Mouse (Mus musculus): ENCODE data around the gene Gab1.

Gene Gab1

DNA sequence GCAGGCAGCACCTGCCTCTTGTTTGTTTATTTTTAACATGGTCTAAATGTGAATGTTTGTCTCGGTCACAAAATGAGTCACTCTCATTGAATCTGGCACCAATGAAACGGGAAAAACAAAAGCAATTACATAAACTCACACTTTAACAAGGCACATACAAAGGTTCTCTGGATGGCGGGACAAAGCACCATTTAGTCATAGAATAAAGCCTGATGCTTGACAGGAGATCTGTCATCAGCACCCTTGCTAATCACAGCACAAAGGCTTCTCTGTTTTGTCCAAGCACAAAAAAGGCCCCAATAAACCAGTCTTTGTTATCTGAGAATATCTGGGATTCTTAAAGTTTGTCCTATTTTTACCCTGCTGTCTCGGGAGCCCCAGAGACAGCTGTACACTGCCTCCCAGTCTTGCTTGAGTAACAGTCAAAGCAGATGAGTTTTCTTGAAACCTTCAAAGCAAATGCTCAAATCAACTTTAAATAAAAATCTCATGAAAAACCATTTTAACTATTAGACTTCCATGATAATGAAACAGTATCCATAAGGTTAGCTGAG lies 76.2 kb downstream of the Gab1 start:
- DNase-seq = peak; percentile 83

DNA sequence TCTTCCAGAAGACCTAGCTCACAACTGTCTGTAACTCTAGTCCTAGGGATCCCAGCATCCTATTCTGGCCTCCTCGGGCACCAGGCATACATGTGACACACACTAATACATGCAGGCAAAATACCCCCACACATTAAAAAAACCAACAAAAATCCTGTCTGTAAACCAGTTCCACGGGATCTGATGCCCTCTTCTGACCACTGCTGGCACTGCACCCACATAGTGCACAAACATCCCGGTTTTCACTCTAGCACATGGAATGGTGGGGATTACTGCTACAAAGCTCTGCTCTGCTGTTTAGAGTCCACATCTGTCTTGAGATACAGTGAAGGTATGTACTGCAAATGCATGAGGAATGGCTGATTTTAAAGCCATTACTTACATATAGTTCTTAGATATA lies 81.5 kb downstream of the Gab1 start:
- no peak for DNase-seq

DNA sequence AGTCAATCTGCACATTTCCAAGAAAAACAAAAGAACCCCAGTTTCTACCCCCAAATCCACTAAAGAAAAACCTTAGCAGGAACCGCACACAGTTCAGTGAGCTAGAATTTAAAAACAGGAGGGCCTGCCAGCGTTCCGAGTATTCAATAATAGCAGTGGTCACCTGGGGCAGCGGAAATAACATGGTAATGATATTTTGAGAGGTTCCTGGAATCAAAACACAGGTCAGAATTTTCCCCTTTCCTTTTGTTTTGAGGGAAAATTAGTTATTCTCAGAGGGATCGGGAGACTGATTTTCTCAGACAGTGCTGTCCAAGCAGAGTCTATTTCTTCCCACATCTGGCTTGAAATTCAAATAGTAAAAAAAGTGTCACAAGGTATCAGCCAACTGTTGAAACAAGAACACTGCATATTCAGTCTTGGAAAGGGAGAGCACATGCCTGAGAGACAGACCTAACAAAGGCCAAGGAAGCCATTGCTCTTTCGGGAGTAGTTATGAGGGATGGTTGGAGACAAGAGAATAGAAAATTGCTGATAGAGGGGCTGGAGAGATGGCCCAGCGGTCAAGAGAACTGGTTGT lies 82.0 kb downstream of the Gab1 start:
- no peak for DNase-seq

DNA sequence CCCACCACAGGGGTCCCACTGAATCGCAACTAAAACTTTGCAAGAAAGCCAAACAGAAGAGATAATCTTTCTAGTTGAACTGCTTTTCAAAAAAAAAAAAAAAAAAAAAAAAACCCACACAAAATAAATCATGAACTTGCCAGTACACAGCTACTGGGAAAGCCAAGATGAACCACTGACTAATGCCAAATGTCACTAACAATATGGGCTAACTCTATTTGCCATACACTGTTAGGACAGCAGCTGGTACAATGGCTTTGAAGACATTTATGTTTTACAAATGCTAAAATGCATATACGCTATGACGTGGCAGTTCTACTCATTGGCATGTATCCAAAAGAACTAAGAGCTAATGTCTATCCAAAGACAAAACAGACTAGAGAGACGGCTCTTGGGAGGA lies 84.2 kb downstream of the Gab1 start:
- no peak for DNase-seq

DNA sequence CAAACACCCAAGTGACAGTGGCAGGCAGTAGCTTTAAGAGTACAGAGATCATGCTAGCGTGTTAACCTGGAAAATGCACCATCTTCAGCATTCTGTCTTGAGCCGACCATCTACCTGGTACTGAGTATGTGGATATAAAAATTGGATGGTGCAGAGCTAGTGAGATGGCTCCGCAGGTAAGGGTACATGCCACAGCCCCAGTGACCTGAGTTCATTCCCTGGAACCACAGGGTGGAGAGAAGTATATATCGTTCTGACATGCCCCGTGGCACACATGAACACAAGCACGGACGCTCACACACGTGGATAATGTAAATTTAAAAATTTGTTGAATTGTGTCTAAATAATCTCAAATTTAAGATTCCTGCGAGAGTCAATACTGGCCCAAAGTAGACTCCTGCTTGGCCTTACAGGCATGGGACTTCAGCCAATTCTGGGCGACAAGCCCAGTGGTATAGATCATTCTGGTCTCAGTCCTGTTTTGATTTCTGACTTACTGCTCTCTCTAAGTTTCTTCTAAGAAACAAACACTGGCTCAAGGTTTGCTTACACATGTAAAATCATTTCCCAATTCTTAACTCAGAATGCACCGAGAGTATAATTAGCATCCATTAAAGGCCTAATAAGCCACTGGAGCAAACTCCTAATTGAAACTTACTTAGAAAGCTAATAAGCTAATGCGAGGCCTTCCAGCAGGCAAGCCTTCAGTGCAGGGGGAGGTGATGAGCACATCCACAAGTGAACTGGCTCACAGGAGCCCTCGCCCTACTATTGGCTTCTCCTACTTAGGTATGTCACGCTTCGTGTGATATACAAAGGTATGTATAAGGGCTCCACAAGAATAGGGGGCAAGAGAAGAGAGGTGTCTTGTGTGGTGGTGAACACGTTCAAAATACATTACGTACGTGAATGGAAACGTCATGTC lies 85.5 kb downstream of the Gab1 start:
- DNase-seq = no peak

DNA sequence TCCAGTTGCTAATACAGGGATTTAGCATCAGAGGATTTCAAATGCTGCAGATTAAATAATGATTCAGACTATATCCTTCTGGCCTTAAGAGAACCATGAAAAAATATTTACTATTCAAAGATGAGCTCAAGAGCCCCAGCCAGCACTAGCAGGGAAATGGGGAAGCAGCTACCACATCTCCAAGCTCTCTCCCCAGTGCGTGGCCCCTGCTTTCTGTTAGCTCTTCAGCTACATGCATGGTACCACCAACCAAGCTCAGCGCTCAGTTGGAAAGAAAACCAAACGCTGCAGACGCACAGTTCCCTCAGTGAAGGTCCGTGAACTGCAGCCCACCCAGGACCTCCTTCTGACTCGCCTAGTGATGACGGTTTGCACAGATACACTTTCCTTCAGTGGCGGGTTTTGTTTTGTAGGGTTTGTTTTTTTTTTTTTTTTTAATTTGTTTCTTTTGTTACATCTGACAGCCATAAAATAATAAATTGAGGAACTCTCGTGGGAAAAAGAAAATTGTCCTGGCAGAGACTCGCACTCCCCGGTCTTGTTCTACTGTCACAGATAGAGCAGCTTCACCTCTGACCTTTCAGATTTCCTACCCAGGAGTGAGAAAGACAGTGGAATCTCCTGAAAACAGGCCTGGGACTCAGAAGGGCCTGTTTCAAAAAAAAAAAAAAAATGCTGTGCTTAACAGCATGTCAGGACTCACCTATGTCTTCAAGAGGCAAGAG lies 86.4 kb downstream of the Gab1 start:
- DNase-seq = no peak

DNA sequence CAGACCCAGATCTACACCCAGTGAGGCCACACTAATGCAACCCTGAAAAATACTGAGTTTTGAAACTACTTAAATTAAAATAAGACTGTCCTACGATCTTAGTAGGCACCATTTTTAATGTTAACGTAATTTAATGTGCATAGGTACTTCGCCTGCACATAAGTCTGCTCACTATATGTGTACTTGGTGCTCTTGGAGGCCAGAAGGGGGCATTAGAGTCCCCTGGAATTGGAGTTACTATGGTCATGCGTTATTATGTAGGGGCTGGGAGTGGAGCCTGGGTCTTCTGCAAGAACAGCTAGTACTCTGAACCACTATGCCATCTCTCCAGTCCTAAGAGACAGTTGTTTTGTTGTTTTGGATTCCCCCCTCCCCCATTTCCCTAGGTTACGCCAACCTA lies 88.1 kb downstream of the Gab1 start:
- DNase-seq = no peak

DNA sequence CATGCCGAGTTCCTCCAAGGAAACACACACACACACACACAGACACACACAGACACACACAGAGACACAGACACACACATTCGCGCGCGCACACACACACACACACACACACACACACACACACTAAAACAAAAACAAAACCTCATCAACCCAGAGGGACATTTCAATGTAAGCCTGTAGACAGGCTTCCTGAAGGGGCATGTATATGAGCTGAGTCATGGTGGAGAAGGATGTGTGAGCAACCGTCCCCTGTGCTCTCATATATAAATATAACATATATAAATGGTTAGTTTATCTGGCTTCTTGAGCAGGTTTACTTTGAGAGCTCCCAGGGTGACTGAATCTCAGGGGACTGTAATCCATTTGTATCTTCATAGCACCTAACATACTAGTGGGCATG lies 91.0 kb downstream of the Gab1 start:
- DNase-seq = no peak

DNA sequence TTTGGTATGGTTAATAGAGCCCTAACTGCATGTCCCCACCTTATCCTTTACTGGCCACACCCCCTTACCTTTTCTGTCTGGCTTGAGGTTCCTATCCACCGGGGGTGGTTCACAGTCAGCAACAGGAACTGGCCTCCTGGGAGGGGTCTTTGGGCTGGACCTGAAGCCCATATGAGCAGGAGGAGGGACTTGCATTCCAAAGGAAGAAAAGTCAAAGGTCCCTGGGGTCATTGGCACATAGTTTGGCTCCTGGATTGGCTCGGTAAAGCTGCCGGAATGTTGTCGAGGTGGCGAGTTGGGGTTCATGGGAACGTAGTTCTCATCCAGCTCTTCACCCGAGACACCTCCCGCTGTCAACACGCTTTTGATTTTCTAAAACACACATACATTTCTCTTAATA lies 95.8 kb downstream of the Gab1 start:
- no peak for DNase-seq

DNA sequence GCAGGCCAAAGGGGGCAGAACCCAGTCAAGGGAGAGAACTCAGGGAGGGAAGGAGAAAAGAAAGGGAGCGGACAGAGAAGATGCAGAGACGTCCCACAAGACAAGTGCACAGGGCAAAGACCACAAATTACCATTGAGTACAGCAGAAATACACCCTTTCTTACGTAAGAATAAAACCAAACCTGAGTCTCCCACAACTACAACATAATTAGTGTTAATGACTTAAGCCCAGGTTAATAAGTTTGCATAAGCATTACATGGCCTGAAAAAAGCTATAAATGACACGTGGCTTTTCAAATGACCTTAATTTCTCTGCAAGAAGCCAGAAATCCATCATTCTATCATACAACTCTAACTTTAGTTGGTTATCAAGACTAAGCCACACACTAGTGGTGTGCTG lies 97.0 kb downstream of the Gab1 start:
- DNase-seq = no peak

DNA sequence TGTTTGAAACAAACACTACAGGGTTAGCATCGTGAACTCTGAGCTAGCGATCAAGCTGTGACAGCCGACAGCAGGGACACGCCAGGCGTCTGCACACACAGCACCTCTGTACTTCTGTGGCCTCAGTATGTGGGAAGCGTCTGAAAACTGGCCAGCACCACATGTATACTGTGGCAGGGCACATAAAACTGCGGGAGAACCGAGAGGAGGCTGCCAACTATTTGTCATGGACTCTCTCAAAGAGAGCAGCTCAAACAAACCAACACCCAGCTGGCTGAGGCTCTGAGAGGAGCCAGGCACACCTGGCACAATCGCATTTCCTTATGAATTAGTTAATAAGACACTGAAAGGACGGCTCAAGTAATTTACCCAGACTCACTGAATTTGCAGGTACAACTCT lies 99.0 kb downstream of the Gab1 start:
- no peak for DNase-seq

DNA sequence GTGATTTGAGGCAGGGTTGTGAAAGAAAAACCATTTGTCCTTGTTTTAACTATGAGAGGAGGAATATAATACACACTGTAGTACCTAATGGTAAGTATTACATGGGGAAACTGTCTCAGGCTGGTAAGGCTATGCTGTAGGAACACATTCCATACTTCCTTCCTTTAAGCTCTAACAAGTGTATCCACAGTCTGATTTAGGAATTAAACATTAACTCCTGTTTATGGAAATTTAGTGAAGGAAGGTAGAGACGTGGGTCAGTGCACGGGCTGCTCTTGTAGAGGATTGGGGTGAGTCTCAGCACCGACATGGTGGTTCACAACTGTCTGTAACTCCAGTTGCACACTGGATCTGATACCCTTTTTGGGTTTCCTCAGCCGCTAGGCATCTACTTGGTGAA lies 100.0 kb downstream of the Gab1 start:
- DNase-seq = no peak

DNA sequence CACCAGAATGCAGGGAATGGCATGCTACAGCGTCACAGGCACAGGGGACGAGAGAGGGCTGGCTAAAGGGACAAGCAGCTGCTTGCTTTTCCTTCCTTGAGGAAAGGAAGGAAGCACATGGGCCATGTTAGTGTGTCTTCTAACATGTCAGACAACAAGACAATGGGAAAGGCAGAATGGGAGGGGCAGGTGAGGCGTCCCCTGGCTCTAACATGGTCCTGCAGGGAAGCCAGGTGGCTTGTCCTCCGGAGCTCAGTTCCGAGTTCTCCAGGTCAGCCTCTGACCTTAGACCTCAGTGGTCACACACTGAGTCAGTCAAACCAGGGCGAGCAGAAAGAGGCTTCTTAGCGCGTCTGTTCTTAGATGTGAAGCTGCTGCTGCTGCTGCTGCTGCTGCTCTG lies 103.9 kb downstream of the Gab1 start:
- no peak for DNase-seq

DNA sequence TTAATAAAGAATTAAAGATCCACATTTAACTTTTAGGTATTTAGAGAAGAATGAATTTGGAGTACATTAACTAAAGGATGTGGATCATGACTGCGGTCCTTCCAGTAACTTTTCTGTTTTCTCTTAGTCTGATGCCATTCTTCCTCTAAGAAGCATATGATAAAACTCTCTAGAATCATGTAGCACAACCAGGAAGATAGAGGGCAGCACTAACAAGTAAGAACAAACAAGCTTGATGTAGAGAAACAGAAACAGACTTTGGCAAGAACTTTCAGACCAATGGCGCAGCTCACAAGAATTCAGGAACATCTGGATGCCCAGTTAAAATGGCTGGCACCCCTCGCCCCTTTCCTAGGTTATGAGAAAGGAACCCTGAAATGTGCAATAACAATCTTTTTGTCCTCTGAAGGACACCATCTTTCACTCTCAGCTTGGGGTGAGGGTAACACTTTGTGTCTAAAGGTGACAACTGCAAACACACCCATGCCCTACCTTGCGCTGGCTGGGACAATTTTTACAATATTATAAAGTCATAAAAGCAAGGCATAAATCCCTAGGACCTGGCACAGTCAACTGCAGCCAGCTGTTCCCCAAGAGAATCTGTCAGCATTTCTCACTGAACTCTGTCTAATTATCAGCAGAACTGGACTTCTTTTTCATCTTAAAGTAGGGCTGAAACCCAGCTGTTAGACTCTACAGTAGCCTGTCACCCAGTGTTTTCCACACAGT lies 107.4 kb downstream of the Gab1 start:
- peak; percentile 31 for DNase-seq

DNA sequence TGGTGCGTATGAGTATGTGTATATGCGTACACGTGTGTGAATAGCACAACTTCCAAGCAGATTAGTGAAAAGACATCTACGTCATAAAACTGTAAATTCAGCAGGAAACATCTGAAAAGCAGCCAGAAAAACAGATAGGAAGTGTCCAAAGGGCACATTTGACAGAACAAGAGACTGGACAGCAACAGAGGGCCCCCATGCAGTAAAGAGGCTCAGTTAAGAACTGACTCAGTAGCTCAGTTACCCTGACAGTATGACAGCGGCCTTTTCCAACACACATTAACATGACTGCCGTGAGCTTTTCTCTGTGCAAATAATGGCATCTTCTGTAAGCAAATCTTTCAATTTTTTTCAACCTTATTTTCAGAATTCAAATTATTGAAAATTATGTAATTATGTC lies 111.9 kb downstream of the Gab1 start:
- DNase-seq = no peak

DNA sequence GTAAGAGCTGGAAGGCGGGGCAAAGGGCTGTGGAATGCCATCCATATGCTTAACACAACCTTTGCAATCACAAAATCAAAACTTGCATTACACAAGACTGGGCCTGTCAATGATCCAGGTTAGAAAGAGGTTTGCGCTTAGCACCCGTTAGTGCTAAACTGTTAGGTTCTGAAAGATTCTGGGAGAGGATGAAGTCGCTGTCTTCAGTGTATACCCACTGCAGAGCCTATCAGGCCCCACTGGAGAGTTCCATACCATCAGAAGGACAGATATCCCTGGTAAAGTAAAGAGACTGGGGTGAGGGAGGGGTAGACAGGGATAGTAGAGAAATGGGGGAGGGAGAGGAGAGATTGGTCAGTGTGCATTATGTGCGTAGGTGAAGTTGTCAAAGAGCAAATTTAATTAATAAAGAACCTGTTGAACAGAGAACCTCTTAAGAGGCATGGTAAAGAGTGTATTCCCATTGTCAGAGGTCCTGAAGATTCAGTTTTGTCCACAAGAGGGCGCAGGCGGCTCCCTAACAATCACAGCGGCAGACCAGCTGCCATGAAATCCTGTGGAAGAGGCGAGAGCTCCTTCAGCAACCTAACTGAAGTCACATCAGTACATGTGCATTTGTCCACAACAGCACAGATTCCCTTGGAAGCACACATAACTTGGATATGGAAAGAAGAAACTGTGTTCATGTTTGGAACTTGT lies 127.2 kb downstream of the Gab1 start:
- DNase-seq = peak; percentile 74

DNA sequence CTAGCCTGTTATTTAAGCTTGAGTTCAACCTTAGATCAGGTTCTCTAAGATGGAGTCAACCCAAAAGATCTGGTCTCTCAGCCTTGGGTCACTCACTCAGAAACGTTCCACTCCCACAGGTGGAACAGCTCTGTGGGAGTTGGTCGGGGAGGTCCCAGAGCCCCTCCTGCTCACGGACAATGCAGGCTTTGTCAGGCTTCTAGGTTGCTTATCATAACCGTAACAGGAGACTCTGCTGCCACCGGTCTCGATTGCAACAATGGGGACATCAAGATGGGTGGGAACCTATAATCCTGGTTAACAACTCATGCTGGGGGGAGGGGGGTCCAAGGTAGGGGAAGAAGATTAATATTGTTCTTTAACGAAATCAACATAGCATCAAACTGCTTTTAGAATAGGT lies 127.9 kb downstream of the Gab1 start:
- no peak for DNase-seq

DNA sequence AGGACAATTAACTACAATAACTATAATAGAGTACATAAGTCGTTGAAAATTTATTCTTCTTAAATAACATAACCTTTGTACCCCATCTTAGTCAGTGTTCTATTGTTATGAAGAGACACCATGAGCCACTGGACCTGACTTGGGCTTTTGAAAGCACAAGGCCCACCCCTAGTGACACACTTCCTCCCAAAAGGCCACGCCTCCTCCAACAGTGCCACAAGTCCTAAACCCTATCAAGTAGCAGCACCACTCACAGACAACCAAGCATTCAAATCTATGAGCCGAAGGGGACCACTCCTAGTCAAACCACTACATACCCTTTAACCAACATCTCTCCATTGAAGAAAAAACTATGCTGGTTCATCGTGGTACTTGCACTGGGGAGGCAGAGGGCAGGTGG lies 131.2 kb downstream of the Gab1 start:
- DNase-seq = no peak

DNA sequence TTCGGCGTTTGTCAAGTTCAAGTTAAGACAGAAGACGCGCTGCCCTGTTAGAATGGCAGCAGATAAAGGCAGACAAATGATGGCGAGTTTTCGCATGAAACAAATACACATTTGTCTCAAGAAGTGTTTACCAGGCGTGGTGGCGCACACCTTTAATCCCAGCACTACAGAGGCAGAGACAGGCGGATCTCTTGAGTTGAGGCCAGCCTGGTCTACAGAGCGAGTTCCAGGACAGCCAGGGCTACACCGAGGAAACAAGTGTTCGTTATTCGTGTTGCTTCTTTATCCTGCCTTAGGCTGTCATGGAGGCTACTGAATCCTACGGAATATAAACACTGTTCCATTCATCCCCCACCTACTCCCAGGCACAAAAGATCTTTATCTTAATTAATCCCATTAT lies 140.4 kb downstream of the Gab1 start:
- no peak for DNase-seq

DNA sequence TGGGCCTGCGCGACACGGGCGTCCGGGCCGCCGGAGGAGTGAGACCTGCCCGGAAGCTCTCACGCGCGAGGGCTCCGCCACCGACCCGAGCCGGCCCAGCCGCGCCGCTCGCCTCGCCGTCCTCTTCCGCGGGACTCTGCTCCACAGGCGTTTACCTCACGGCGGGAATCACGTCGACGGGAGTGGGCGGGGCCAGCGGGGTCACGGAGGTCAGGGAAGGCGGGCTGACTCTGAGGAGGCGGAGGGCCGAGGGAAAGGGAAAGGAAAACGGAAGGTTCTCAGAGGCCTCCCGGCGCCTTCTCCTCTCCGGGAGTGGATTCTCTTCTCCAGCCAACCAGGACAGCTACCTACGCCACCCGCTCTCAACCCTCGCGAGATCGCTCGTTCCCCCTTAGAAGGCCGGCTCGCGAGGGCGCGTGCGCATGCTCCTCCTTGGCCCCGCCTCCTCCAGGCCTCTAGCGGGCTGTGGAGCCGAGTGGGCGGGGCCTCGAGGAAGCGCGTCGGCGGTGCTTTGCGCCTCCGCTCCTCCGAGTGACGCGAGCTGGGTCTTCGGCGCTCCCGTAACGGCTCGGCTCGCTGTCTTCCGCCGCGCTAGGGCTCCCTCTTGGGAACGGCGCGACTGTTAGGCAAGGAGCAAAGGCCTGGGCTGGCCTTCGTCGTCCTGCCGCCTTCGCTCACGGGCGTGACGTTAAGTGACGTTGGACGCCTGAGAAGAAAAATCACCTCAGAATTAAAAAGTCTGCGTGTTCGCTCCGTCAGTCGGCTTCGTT lies 141.0 kb downstream of the Gab1 start, which contains the start of gene Smarca5:
Gene Smarca5 (minus strand): TSS at position 343 of the 770 bp plus-strand sequence.
- peak; percentile 96 for DNase-seq

DNA sequence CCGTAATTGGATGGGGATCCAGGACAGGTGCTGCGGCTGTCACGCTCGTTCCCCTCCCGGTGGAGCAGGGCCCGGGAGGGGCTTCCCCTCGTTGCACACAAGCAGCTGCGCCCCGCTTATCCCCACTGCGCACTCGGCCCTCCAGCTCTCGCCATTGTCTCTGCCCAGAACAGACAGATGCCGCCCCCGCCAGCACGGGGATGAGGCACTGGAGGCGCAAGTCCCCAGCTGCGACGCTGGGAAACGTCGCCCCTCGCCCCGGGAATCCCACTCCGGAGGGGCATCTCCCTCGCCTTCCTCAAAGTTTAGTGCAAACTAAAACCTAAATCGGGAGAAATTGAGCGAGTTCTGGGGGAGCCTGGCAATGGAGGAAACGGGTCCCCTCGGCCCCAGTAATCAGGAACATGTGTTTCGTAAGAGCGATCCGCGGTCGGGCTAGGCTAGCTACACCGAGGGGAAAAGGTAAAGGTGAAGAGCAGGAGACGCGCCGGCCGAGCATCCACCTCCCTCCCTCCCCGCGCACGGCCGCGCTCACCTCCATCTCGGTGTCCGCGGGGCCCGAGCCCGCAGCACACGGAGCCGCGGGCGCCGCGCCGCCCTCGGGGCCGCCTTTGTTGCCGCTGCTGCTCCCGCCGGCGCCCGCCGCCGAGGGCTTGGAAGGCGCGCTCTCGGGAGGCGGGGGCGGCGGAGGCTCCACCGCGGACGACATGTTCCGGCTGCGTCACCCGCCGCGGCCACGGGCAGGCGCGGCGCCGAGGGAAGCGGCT lies 141.7 kb downstream of the Gab1 start:
- peak; percentile 56 for DNase-seq

Data from layer of hippocampus, adult 9-11 months (tissue).